Mouse (Mus musculus): Measurements from ENCODE around the gene Gcn1l1. TPM values are rescaled to one million over a fixed set of nuclear protein-coding genes. Genes with fewer than 3 reads are reported as not detected.

The Gcn1l1 gene
- total and polyA plus RNA-seq, 2 experiments from 2014 or later: 22.8 to 73.4 TPM

- Histone ChIP-seq H3K9me3 (ENCODE audit: low read length) (no peaks in the 10 kb centered on the region), H3K27me3 (ENCODE audit: insufficient read depth, low read length) (no peaks in the 10 kb centered on the region), H3K4me3 (ENCODE audit: low read length) (no peak overlapping the region), H3K36me3 (ENCODE audit: insufficient read depth, low read length) (peaks cover 7% of the 10 kb centered on the region; the same call in 1 of the 2 replicates), H3K4me1 (ENCODE audit: insufficient read depth, low read length) (peaks cover 21% of the 10 kb centered on the region; the same call in 1 of the 2 replicates), H3K4me2 (ENCODE audit: low read depth, low read length) (no peak overlapping the region), H3K9ac (replicated peaks; ENCODE audit: low read length) (0 out of 2 replicates have a peak overlapping the region, but pooled peaks have one; percentile 5), H3K27ac (no peak overlapping the region)
- TF ChIP-seq CTCF (IDR thresholded peaks at IDR 0.05; ENCODE audit: low read depth): no peak
- 96% methylated on average over 8 of the region's 8 CpGs for WGBS
- no peak for ATAC-seq
- no peak for DNase-seq (ENCODE audit: low spot score)
Observed at GRCm38 (mm10) chr5:115634046-115634445, 69.0 kb downstream of the Gcn1l1 start.

GRCm38 (mm10) chr5:115635536-115635935 is 70.5 kb downstream of the Gcn1l1 start:
- 0 out of 2 replicates have a peak overlapping the region, but pooled peaks have one; percentile 13 for H3K9ac ChIP-seq (replicated peaks; ENCODE audit: low read length)
- 69% methylated on average over 6 of the region's 6 CpGs for WGBS

GRCm38 (mm10) chr5:115644192-115644591 is 79.1 kb downstream of the Gcn1l1 start:
- H3K36me3 ChIP-seq (ENCODE audit: insufficient read depth, low read length): peaks cover 59% of the 10 kb centered on the region
- no peak; the same call in 1 of the 2 replicates for ATAC-seq
- no peaks in the 10 kb centered on the region for H3K27me3 ChIP-seq (ENCODE audit: insufficient read depth, low read length)
- no peak overlapping the region for H3K9ac ChIP-seq (replicated peaks; ENCODE audit: low read length)
- peak; percentile 53 for TF ChIP-seq CTCF (IDR thresholded peaks at IDR 0.05; ENCODE audit: low read depth)
- H3K4me2 ChIP-seq (ENCODE audit: low read depth, low read length): no peak overlapping the region
- DNase-seq (ENCODE audit: low spot score): peak; percentile 42
- no peaks in the 10 kb centered on the region for H3K4me1 ChIP-seq (ENCODE audit: insufficient read depth, low read length)
- WGBS: 81% methylated on average over 9 of the region's 9 CpGs
- H3K9me3 ChIP-seq (ENCODE audit: low read length): no peaks in the 10 kb centered on the region
- H3K27ac ChIP-seq: no peak overlapping the region
- H3K4me3 ChIP-seq (ENCODE audit: low read length): no peak overlapping the region

More at GRCm38 (mm10) chr5:115635536-115635935, 70.5 kb downstream of the Gcn1l1 start:
- Histone ChIP-seq H3K36me3 (ENCODE audit: insufficient read depth, low read length) (peaks cover 22% of the 10 kb centered on the region; the same call in 1 of the 2 replicates), H3K9me3 (ENCODE audit: low read length) (no peaks in the 10 kb centered on the region), H3K4me1 (ENCODE audit: insufficient read depth, low read length) (peaks cover 21% of the 10 kb centered on the region; the same call in 1 of the 2 replicates), H3K27ac (no peak overlapping the region), H3K4me3 (ENCODE audit: low read length) (no peak overlapping the region), H3K27me3 (ENCODE audit: insufficient read depth, low read length) (no peaks in the 10 kb centered on the region), H3K4me2 (ENCODE audit: low read depth, low read length) (no peak overlapping the region)
- DNase-seq (ENCODE audit: low spot score): no peak
- TF ChIP-seq CTCF (IDR thresholded peaks at IDR 0.05; ENCODE audit: low read depth): no peak
- no peak for ATAC-seq

- Histone ChIP-seq H3K27ac (no peak overlapping the region), H3K36me3 (ENCODE audit: insufficient read depth, low read length) (peaks cover 49% of the 10 kb centered on the region), H3K4me3 (ENCODE audit: low read length) (no peak overlapping the region), H3K9me3 (ENCODE audit: low read length) (no peaks in the 10 kb centered on the region), H3K27me3 (ENCODE audit: insufficient read depth, low read length) (no peaks in the 10 kb centered on the region), H3K4me1 (ENCODE audit: insufficient read depth, low read length) (peaks cover 10% of the 10 kb centered on the region; the same call in 1 of the 2 replicates), H3K9ac (replicated peaks; ENCODE audit: low read length) (0 out of 2 replicates have a peak overlapping the region, but pooled peaks have one; percentile 3), H3K4me2 (ENCODE audit: low read depth, low read length) (no peak overlapping the region)
- no peak for DNase-seq (ENCODE audit: low spot score)
- TF ChIP-seq CTCF (IDR thresholded peaks at IDR 0.05; ENCODE audit: low read depth): no peak
- 48% methylated on average over 3 of the region's 3 CpGs for WGBS
- no peak for ATAC-seq
Observed at GRCm38 (mm10) chr5:115648876-115649275, 83.8 kb downstream of the Gcn1l1 start.

GRCm38 (mm10) chr5:115649699-115650098 is 84.6 kb downstream of the Gcn1l1 start:
- H3K4me2 ChIP-seq (ENCODE audit: low read depth, low read length): no peak overlapping the region
- H3K27me3 ChIP-seq (ENCODE audit: insufficient read depth, low read length): no peaks in the 10 kb centered on the region
- H3K4me3 ChIP-seq (ENCODE audit: low read length): no peak overlapping the region
- no peak overlapping the region for H3K9ac ChIP-seq (replicated peaks; ENCODE audit: low read length)
- H3K27ac ChIP-seq: no peak overlapping the region
- peaks cover 46% of the 10 kb centered on the region for H3K36me3 ChIP-seq (ENCODE audit: insufficient read depth, low read length)
- ATAC-seq (no peak), DNase-seq (ENCODE audit: low spot score) (no peak)
- WGBS: 79% methylated on average over 8 of the region's 8 CpGs
- TF ChIP-seq CTCF (IDR thresholded peaks at IDR 0.05; ENCODE audit: low read depth): no peak
- no peaks in the 10 kb centered on the region for H3K9me3 ChIP-seq (ENCODE audit: low read length)
- peaks cover 10% of the 10 kb centered on the region; the same call in 1 of the 2 replicates for H3K4me1 ChIP-seq (ENCODE audit: insufficient read depth, low read length)

GRCm38 (mm10) chr5:115650885-115651284 is 85.8 kb downstream of the Gcn1l1 start:
- TF ChIP-seq CTCF (IDR thresholded peaks at IDR 0.05; ENCODE audit: low read depth): no peak
- ATAC-seq: no peak
- 65% methylated on average over 10 of the region's 10 CpGs for WGBS
- Histone ChIP-seq H3K4me2 (ENCODE audit: low read depth, low read length) (0 out of 2 replicates have a peak overlapping the region, but pooled peaks have one; percentile 2), H3K27ac (no peak overlapping the region), H3K4me3 (ENCODE audit: low read length) (no peak overlapping the region), H3K4me1 (ENCODE audit: insufficient read depth, low read length) (peaks cover 10% of the 10 kb centered on the region; the same call in 1 of the 2 replicates), H3K27me3 (ENCODE audit: insufficient read depth, low read length) (no peaks in the 10 kb centered on the region), H3K9me3 (ENCODE audit: low read length) (no peaks in the 10 kb centered on the region), H3K9ac (replicated peaks; ENCODE audit: low read length) (no peak overlapping the region), H3K36me3 (ENCODE audit: insufficient read depth, low read length) (peaks cover 37% of the 10 kb centered on the region)
- DNase-seq (ENCODE audit: low spot score): no peak

GRCm38 (mm10) chr5:115651821-115652220 is 86.8 kb downstream of the Gcn1l1 start:
- Histone ChIP-seq H3K9ac (replicated peaks; ENCODE audit: low read length) (peak overlapping the region; percentile 58), H3K27me3 (ENCODE audit: insufficient read depth, low read length) (no peaks in the 10 kb centered on the region), H3K9me3 (ENCODE audit: low read length) (no peaks in the 10 kb centered on the region), H3K27ac (peak overlapping the region; percentile 89), H3K36me3 (ENCODE audit: insufficient read depth, low read length) (peaks cover 29% of the 10 kb centered on the region), H3K4me3 (ENCODE audit: low read length) (no peak overlapping the region), H3K4me2 (ENCODE audit: low read depth, low read length) (peak overlapping the region; percentile 68), H3K4me1 (ENCODE audit: insufficient read depth, low read length) (peaks cover 10% of the 10 kb centered on the region; the same call in 1 of the 2 replicates)
- no peak for TF ChIP-seq CTCF (IDR thresholded peaks at IDR 0.05; ENCODE audit: low read depth)
- 92% methylated on average over 10 of the region's 10 CpGs for WGBS
- ATAC-seq (no peak), DNase-seq (ENCODE audit: low spot score) (no peak)
